Mouse (Mus musculus) limb, embryonic 11.5 days (tissue): ENCODE measurements around the gene Ubxn4. TPM values are rescaled to one million over a fixed set of nuclear protein-coding genes. Genes with fewer than 3 reads are reported as not detected.
"Not testable (repeated sequence)": the region's sequence is repeated elsewhere in the genome, so short reads cannot be mapped to it uniquely, and the experiment has no call there.

Source experiments
- ATAC-seq: fragments of 200-750 bp; cut with Nextera tagmentation; 2 replicates; pipeline ENCODE4 v1.8.0; 2017; ENCODE audit warnings: low read depth; ENCODE audit not compliant: insufficient number of reproducible peaks, low FRiP score, low TSS enrichment
- DNase-seq: peaks from one replicate; pipeline ENCODE4 v3.0.0-alpha.2; 2015; ENCODE audit warnings: low spot score
- H3K27ac ChIP-seq: fragments of 300-500 bp; sonication (generic); replicated peaks from 2 replicates; pipeline ENCODE4 v1.5.1; 2014; ENCODE audit warnings: low read depth, mild to moderate bottlenecking, low read length
- H3K27me3 ChIP-seq: fragments of 300-500 bp; sonication (generic); 2 replicates; pipeline ENCODE4 v1.6.1; 2014; ENCODE audit warnings: mild to moderate bottlenecking, low read length, mixed read lengths; ENCODE audit not compliant: control insufficient read depth, insufficient read depth
- H3K36me3 ChIP-seq: fragments of 300-500 bp; sonication (generic); 2 replicates; pipeline ENCODE4 v1.6.1; 2014; ENCODE audit warnings: mild to moderate bottlenecking, low read length, moderate library complexity, mixed read lengths; ENCODE audit not compliant: control insufficient read depth, insufficient read depth
- H3K4me1 ChIP-seq: fragments of 300-500 bp; sonication (generic); 2 replicates; pipeline ENCODE4 v1.6.1; 2014; ENCODE audit warnings: low read length, mixed read lengths; ENCODE audit not compliant: control insufficient read depth, insufficient read depth
- H3K4me2 ChIP-seq: fragments of 300-500 bp; sonication (generic); 2 replicates; pipeline ENCODE4 v1.6.1; 2014; ENCODE audit warnings: low read depth, mild to moderate bottlenecking, moderate library complexity; ENCODE audit not compliant: severe bottlenecking
- H3K4me3 ChIP-seq: fragments of 300-500 bp; sonication (generic); 2 replicates; pipeline ENCODE4 v1.5.1; 2014; ENCODE audit warnings: low read depth, low read length
- H3K9ac ChIP-seq: fragments of 300-500 bp; sonication (generic); 2 replicates; pipeline ENCODE4 v1.6.1; 2014; ENCODE audit warnings: mild to moderate bottlenecking, low read length
- H3K9me3 ChIP-seq: fragments of 300-500 bp; sonication (generic); 2 replicates; pipeline ENCODE4 v1.6.1; 2016; ENCODE audit warnings: low read length; ENCODE audit not compliant: control insufficient read depth
- WGBS: fragments of 180-500 bp; shearing (Covaris S2); extraction: QIAGEN DNeasy Blood & Tissue Kit; methylation state at CpG from one replicate; pipeline ENCODE4 v1.1.7; 2014; 5-methylcytosine and 5-hydroxymethylcytosine counted together
- polyA plus RNA-seq: library from polyadenylated mRNA; unstranded; fragments of >200 nt; fragmentation: Nextera tagmentation; extraction: Ambion mirVana; gene quantifications from 2 replicates; pipeline ENCODE4 v1.2.1, GENCODE M21; 2014

Gene Ubxn4
- polyA plus RNA-seq, 1 experiment from 2014 or later: 65.6 TPM

DNA sequence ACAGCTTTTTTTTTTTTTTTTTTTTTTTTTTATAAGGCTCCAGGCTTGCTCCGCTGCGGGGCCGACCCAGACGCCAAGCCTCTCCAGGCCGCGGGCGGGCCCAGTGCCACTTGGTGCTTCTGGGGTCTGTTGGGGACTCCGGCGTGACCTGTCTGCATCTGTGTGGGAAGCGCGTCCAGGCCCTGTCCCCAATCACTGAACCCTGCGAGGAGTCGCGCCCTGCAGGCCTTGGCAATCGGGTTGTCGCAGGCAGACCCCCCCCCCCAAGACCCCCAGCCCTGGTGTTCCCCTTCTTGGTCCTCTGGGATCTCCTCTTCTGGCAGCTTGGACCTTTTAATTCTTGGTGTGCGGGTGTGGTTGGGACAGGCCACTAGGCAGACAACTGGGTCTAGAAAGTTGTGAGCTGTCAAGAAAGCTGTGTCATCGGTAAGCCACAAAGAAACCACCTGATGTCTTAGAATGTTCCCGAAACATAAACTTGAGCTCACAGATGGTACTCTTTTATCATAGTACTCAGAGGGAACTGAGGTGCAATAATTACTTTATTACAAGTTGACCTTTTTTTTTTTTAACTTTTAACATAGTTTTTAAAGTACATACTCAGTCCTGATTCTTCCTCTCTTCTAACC is 1.1 kb downstream of the Ubxn4 start:
- peak; percentile 52; the same call in 1 of the 2 replicates for ATAC-seq
- no peaks in the 10 kb centered on the region for H3K9me3 ChIP-seq
- peak overlapping the region; percentile 76 for H3K4me3 ChIP-seq
- peak overlapping the region; percentile 84 for H3K9ac ChIP-seq
- no peaks in the 10 kb centered on the region for H3K27me3 ChIP-seq
- H3K4me1 ChIP-seq: no peaks in the 10 kb centered on the region
- DNase-seq: peak; percentile 55
- H3K36me3 ChIP-seq: no peaks in the 10 kb centered on the region
- peak overlapping the region; percentile 54 for H3K4me2 ChIP-seq
- no peak overlapping the region for H3K27ac ChIP-seq
- WGBS: 3% methylated on average over 19 of the region's 19 CpGs

DNA sequence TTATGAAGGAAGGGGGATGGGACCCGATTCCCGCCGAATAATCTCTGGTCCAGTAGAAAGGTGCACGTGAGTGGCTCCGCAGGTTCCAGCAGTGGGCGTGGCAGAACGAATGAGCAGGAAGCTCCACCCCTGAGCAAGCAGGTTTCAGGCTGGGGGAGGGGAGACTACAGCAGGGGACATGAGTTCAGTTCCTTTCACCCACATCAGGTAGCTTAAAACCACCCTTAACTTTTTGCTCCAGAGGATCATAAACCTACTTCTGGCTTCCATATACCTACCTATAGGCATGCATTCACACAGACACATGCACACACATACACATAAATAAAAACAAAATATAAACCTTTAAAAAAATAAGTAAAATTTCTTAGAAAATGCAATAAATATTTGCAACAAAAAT is 23.3 kb downstream of the Ubxn4 start:
- H3K4me2 ChIP-seq, ATAC-seq, H3K27me3 ChIP-seq, H3K4me3 ChIP-seq, H3K9ac ChIP-seq, H3K27ac ChIP-seq, H3K9me3 ChIP-seq, DNase-seq, H3K4me1 ChIP-seq: not testable (repeated sequence)
- peaks cover 17% of the 10 kb centered on the region for H3K36me3 ChIP-seq
- WGBS: 78% methylated on average over 7 of the region's 7 CpGs

DNA sequence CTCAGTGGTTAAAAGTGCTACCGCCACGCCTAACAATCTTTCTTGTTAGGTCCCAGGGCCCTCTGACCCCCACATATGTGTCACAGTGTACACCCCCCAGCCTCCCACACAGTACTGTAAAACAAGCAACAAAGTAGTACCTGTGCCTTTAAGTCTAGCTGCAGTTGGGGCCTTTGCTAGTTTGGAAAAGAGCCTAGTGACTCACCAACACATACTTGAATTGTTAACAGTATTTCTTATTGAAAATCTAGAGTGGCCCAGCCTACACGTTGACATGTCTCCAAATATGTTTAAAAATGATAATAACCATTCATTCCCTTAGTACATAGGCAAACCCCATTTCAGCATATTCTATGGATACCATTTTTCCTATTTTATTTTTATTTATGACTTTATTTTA is 27.0 kb downstream of the Ubxn4 start:
- Histone ChIP-seq H3K36me3 (peaks cover 14% of the 10 kb centered on the region; the same call in 1 of the 2 replicates), H3K9me3 (no peaks in the 10 kb centered on the region), H3K27ac (no peak overlapping the region), H3K4me2 (no peak overlapping the region), H3K4me3 (no peak overlapping the region), H3K4me1 (no peaks in the 10 kb centered on the region), H3K9ac (no peak overlapping the region), H3K27me3 (no peaks in the 10 kb centered on the region)
- 93% methylated on average over 3 of the region's 3 CpGs for WGBS
- no peak for DNase-seq
- ATAC-seq: no peak

- no peaks in the 10 kb centered on the region for H3K27me3 ChIP-seq
- H3K27ac ChIP-seq: no peak overlapping the region
- no peak overlapping the region for H3K4me3 ChIP-seq
- DNase-seq (no peak), ATAC-seq (no peak)
- no peaks in the 10 kb centered on the region for H3K9me3 ChIP-seq
- H3K36me3 ChIP-seq: peaks cover 21% of the 10 kb centered on the region; the same call in 1 of the 2 replicates
- H3K9ac ChIP-seq: no peak overlapping the region
- H3K4me1 ChIP-seq: no peaks in the 10 kb centered on the region
- H3K4me2 ChIP-seq: no peak overlapping the region
- WGBS: 92% methylated on average over 1 of the region's 1 CpGs
These were observed 32.1 kb downstream of the Ubxn4 start for GRCm38 (mm10) chr1:128275908-128276307.

- H3K9ac ChIP-seq: no peak overlapping the region
These were observed 34.8 kb downstream of the Ubxn4 start for GRCm38 (mm10) chr1:128278563-128278962.

GRCm38 (mm10) chr1:128281753-128282152 is 38.0 kb downstream of the Ubxn4 start:
- ATAC-seq (no peak), DNase-seq (no peak)
- Histone ChIP-seq H3K36me3 (peaks cover 10% of the 10 kb centered on the region), H3K4me3 (no peak overlapping the region), H3K9ac (no peak overlapping the region), H3K9me3 (no peaks in the 10 kb centered on the region), H3K27me3 (no peaks in the 10 kb centered on the region), H3K4me1 (no peaks in the 10 kb centered on the region), H3K4me2 (no peak overlapping the region), H3K27ac (no peak overlapping the region)
- 98% methylated on average over 3 of the region's 3 CpGs for WGBS

More at GRCm38 (mm10) chr1:128278563-128278962, 34.8 kb downstream of the Ubxn4 start:
- H3K4me1 ChIP-seq: no peaks in the 10 kb centered on the region
- ATAC-seq (no peak), DNase-seq (no peak)
- no peaks in the 10 kb centered on the region for H3K27me3 ChIP-seq
- H3K4me3 ChIP-seq: no peak overlapping the region
- no peak overlapping the region for H3K27ac ChIP-seq
- H3K4me2 ChIP-seq: no peak overlapping the region
- 92% methylated on average over 3 of the region's 3 CpGs for WGBS
- no peaks in the 10 kb centered on the region for H3K9me3 ChIP-seq
- peaks cover 15% of the 10 kb centered on the region for H3K36me3 ChIP-seq

- H3K36me3 ChIP-seq: peaks cover 10% of the 10 kb centered on the region
- WGBS: 94% methylated on average over 3 of the region's 3 CpGs
- ATAC-seq: no peak
These were observed 39.2 kb downstream of the Ubxn4 start for GRCm38 (mm10) chr1:128282924-128283323.

DNA sequence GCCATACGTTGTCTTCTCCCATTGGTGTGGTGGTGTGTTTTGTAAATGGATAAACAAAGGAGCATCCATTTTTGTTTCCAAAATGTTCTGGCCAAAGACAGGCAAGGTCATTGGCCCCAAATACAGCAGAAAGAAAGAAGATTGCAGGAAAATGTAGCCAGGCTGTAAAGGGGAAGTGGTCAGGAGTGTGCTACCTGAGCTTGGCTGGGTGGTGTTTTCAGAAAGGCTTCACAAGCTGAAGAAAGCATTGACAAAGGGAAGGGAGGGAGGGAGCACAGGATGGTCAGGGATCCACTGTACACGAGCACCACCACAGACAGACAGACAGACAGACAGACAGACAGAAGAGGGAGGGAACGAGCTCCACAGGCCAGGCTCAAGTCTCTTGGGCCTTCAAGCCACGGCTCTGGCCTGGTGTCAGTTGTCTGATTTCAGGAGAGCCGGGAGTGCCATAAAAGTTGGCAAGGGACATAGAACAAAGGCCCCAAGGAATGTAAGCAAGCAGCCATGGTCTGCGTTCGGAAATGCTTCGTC is 40.5 kb downstream of the Ubxn4 start:
- H3K9ac ChIP-seq: no peak overlapping the region
- no peak overlapping the region for H3K4me3 ChIP-seq
- peaks cover 6% of the 10 kb centered on the region; the same call in 1 of the 2 replicates for H3K36me3 ChIP-seq
- no peaks in the 10 kb centered on the region for H3K9me3 ChIP-seq
- no peaks in the 10 kb centered on the region for H3K4me1 ChIP-seq
- DNase-seq: no peak
- ATAC-seq: no peak
- no peak overlapping the region for H3K27ac ChIP-seq
- H3K27me3 ChIP-seq: no peaks in the 10 kb centered on the region
- H3K4me2 ChIP-seq: no peak overlapping the region
- WGBS: 79% methylated on average over 8 of the region's 8 CpGs

More at GRCm38 (mm10) chr1:128282924-128283323, 39.2 kb downstream of the Ubxn4 start:
- Histone ChIP-seq H3K4me1 (no peaks in the 10 kb centered on the region), H3K27me3 (no peaks in the 10 kb centered on the region), H3K9ac (no peak overlapping the region), H3K4me2 (no peak overlapping the region), H3K4me3 (no peak overlapping the region), H3K9me3 (no peaks in the 10 kb centered on the region), H3K27ac (no peak overlapping the region)
- no peak for DNase-seq
